Mouse (Mus musculus) myocyte (in vitro differentiated cells): ENCODE results near the gene Ccdc51.

Source experiments
- CEBPB ChIP-seq: IDR thresholded peaks from 2 replicates; pipeline ENCODE4 v1.6.1; 2011; ENCODE audit warnings: mild to moderate bottlenecking, moderate library complexity; ENCODE audit not compliant: poor library complexity, insufficient read depth, severe bottlenecking
- E2F4 ChIP-seq: IDR thresholded peaks from one replicate; pipeline ENCODE4 v1.6.1; 2011; ENCODE audit warnings: mild to moderate bottlenecking, control low read depth, moderate library complexity; ENCODE audit not compliant: insufficient read depth
- MAX ChIP-seq: IDR thresholded peaks from one replicate; pipeline ENCODE4 v1.6.1; 2011; ENCODE audit warnings: low read depth, mild to moderate bottlenecking, control low read depth
- MYOD1 ChIP-seq, 3 experiments: IDR thresholded peaks; one replicate each; pipeline ENCODE4 v1.6.1; 2011; ENCODE audit warnings: control low read depth in 2 of 3, low read depth in 2 of 3, mild to moderate bottlenecking in 2 of 3, moderate library complexity in 1 of 3; ENCODE audit not compliant: insufficient read length in 2 of 3, control insufficient read depth in 1 of 3
- MYOG ChIP-seq, 3 experiments: IDR thresholded peaks; one replicate each; pipeline ENCODE4 v1.6.1; 2011; ENCODE audit warnings: control low read depth in 2 of 3, low read depth in 2 of 3, mild to moderate bottlenecking in 2 of 3; ENCODE audit not compliant: insufficient read length in 2 of 3, control insufficient read depth in 1 of 3, insufficient read depth in 1 of 3
- POLR2A ChIP-seq: IDR thresholded peaks from one replicate; pipeline ENCODE4 v1.6.1; 2011; ENCODE audit warnings: low read depth, mild to moderate bottlenecking, control low read depth, moderate library complexity; ENCODE audit not compliant: insufficient read length
- POLR2AphosphoS2 ChIP-seq: IDR thresholded peaks from one replicate; pipeline ENCODE4 v1.6.1; 2011; ENCODE audit warnings: low read depth, control low read depth; ENCODE audit not compliant: insufficient read length
- REST ChIP-seq: IDR thresholded peaks from one replicate; pipeline ENCODE4 v1.6.1; 2011; ENCODE audit warnings: mild to moderate bottlenecking, control low read depth, moderate library complexity; ENCODE audit not compliant: insufficient read depth, insufficient read length
- SRF ChIP-seq: IDR thresholded peaks from one replicate; pipeline ENCODE4 v1.6.1; 2011; ENCODE audit warnings: low read depth; ENCODE audit not compliant: control insufficient read depth, insufficient read length
- TCF12 ChIP-seq: IDR thresholded peaks from one replicate; pipeline ENCODE4 v1.6.1; 2011; ENCODE audit warnings: mild to moderate bottlenecking, control low read depth; ENCODE audit not compliant: poor library complexity, insufficient read depth, severe bottlenecking
- TCF3 ChIP-seq: IDR thresholded peaks from one replicate; pipeline ENCODE4 v1.6.1; 2011; ENCODE audit warnings: low read depth, control low read depth; ENCODE audit not compliant: insufficient read length
- USF1 ChIP-seq: IDR thresholded peaks from one replicate; pipeline ENCODE4 v1.6.1; 2011; ENCODE audit warnings: low read depth, mild to moderate bottlenecking, control low read depth, moderate library complexity

- TF ChIP-seq TCF12 (no peak), POLR2A (no peak), REST (no peak), MYOD1 (IDR thresholded peaks at IDR 0.05; ENCODE audit: control insufficient read depth in 1 of 3, insufficient read length in 2 of 3, low read depth in 2 of 3) (no peak), POLR2AphosphoS2 (no peak), TCF3 (no peak), SRF (no peak), USF1 (no peak), MAX (no peak), E2F4 (no peak), CEBPB (no peak), MYOG (IDR thresholded peaks at IDR 0.05; ENCODE audit: control insufficient read depth in 1 of 3, insufficient read depth in 1 of 3, insufficient read length in 2 of 3, low read depth in 2 of 3) (no peak)
Observed at GRCm38 (mm10) chr9:109102541-109102940, 20.2 kb downstream of the Ccdc51 start.
